Mouse (Mus musculus): ENCODE data around the gene Tacstd2.

DNA sequence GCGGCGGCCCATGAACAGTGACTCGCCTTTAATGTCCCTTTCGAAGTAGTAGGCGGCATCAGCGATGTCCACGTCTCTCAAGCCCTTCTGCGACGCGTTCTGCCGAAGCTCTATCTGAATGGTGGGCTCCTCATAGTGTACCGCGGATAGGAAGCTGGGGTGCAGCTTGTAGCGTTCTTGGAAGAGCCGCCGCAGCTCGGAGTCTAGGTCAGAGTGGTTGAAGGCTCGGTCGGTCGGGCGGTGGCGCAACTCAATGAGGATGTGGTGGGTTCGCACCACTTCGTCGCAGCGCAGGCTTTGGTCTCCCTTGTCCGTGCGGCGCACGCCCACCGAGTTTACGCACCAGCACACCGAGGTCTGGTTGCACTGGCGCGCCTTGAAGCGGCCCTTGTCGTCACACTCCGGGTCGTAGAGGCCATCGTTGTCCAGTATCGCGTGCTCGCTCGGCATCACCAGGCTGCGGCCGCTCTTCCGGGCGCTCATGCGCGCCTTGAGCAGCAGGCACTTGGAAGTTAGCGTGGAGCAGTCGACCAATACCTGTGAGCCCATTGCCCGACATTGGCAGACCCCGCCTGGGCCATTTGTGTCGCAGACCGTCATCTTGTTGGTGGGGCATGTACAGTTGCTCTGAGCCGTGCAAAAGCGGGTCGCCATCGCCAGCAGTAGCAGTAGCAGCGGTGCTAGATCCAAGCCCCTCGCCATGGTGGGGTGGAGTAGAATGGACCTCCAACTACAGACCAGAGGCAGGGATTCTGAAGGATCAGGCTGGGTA is 405 bp downstream of the Tacstd2 start:
- no peak for TF ChIP-seq CTCF (IDR thresholded peaks at IDR 0.05 in 2 of 3, conservative IDR thresholded peaks at IDR 0.05 in 1 of 3; ENCODE audit: control insufficient read depth in 1 of 3, insufficient read depth in 1 of 3, low read depth in 2 of 3, low read length in 3 of 3, poor library complexity in 1 of 3, severe bottlenecking in 1 of 3)
- TF ChIP-seq EP300 (IDR thresholded peaks at IDR 0.05; ENCODE audit: low read depth in 1 of 2, low read length in 2 of 2) = no peak
- TF ChIP-seq MYC (IDR thresholded peaks at IDR 0.05; ENCODE audit: low read depth, low read length) = no peak
- TF ChIP-seq POLR2A (IDR thresholded peaks at IDR 0.05; ENCODE audit: control insufficient read depth in 1 of 2, insufficient read depth in 1 of 2, low read depth in 1 of 2, low read length in 2 of 2, poor library complexity in 1 of 2) = no peak
- TF ChIP-seq KAT2A (conservative IDR thresholded peaks at IDR 0.05; ENCODE audit: low read depth, low read length) = no peak
- TF ChIP-seq MAX (IDR thresholded peaks at IDR 0.05; ENCODE audit: low read length) = no peak
- no peak for TF ChIP-seq SMC3 (IDR thresholded peaks at IDR 0.05; ENCODE audit: low read depth, low read length)
- TF ChIP-seq BHLHE40 (IDR thresholded peaks at IDR 0.05; ENCODE audit: borderline replicate concordance, low read depth, low read length) = no peak
- TF ChIP-seq JUND (IDR thresholded peaks at IDR 0.05; ENCODE audit: low read depth, low read length) = no peak
- no peak for TF ChIP-seq USF1 (IDR thresholded peaks at IDR 0.05; ENCODE audit: low read depth, low read length)
- TF ChIP-seq MAFK (IDR thresholded peaks at IDR 0.05; ENCODE audit: borderline replicate concordance, low read depth, low read length) = no peak
